Mouse (Mus musculus): ENCODE results near the gene Atp6ap1.
A peak's percentile ranks its signal among the peaks of the same experiment; 100 is the strongest.

Gene Atp6ap1

DNA sequence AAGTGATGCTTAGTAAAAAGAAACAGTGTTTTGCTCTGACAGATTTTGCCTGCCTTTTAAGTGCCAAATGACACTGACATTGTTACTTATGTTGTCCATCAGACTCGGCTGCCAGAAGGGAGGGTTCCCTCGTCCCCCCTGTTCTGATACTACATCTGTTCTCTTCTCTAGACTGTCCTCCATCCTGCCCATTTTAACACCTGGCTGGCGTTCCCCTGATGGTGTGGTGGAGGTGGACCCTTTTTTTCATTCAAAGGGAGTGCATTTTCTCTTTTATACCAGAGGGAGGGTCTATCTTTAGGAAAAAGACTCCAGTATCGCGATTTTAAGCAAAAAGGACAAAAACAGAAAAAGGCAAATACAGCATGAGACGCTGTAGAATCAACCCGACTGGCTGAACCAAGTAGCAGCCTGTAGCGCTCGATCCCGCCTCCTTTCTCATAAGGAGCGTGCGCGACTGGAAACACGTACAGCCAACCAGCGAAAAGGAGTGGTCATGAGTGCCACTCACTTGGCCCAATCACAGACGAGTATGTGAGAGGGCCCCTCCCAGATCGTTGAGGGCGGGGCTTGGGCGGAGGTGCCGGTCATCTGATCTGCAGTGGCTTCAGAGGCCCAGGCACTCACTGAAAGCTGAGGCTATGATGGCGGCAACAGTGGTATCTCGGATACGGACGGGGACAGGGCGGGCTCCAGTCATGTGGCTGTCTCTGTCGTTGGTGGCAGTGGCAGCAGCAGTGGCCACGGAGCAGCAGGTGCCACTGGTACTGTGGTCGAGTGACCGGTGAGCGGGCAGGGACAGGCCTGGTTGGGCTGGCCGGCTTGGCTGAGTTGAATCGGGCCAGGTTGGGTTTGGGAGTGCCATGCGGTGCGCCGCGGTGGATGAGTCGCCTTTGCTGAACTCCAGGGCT lies at the start of gene Atp6ap1:
Atp6ap1 (plus strand) TSS at position 560 of the 911 bp plus-strand sequence.
- peak; percentile 92 for DNase-seq (ENCODE audit: low spot score)

DNA sequence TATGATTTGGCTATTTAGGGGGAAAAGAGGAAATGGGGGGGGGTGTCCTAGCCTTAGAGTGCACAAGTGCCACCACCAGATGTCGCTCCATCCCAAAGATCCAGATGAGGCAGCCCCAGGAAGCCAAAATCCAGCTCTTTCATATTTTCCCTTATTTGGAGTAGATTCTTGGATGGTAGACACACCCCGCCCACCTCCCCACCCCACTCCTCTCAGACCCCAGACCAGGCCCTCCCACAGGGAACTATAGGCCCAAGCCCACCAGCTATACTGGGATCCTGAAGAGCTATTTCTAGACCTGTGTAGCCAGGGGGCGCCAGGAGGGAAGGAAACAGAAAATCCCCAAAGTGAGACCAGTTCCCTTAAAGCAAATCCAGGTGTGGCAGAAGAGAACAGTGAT lies 48.2 kb upstream of the Atp6ap1 start:
- DNase-seq (ENCODE audit: low spot score): no peak

DNA sequence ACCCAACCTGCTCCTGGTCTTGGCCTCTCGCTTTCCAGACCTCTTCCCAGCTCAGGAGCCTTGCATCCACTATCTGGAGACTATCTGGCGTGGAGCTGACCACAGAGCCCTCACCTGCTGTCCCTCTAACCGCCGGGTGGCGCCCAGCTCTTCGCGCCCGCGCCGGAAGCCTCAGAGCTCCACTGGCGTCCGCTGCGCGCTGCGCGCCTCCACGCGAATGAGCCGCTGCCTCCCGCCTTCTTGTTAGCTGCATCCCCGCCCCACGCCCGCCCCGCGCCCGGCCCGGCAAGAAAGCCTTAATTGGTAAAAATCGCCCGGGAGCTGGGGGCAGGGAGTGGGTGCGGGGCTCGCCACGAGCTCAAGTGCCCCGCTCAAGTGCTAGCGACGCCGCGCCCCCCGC lies 47.3 kb upstream of the Atp6ap1 start, which contains the start of gene Flna:
Flna (minus strand) TSS at position 206 of the 400 bp plus-strand sequence.
- no peak for DNase-seq (ENCODE audit: low spot score)

DNA sequence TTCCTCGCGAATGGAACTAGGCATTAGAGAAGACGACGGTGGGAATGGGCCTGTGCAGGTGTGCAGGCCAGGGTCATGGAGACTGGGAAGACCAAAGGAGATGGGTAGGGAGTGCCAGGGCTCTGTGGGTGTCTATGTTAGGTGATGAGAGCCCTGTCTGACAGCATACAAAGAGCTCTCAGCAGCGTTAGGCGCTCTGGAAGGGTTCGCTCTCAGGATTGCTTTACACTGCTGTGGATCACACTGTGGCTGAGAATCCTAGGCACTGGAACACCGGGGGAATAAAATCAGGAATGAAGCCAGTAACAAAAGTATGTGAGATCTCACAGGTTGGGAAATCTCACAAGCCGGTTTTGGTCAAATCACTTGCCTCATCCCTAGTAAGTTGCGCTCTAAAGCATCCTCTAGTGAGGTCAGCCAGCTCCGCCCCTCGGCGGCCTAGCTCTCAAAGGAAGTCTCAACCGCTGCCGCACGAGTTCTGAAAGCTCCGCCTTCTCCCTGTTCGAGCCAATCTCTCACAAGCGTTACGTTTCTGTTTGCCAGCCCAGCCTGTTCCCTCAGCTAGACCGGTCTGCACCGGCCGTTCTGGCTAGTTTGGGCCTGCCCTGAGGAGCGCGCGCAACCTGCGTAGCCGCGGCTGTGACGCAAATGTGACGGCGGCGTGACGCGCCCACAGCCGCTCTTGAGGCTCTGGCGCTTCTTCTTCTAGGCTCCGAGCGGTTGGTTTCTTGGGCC lies 42.6 kb upstream of the Atp6ap1 start, which contains the start of gene Emd:
Emd (plus strand) TSS at position 535 of the 735 bp plus-strand sequence.
- DNase-seq (ENCODE audit: low spot score): peak; percentile 81

DNA sequence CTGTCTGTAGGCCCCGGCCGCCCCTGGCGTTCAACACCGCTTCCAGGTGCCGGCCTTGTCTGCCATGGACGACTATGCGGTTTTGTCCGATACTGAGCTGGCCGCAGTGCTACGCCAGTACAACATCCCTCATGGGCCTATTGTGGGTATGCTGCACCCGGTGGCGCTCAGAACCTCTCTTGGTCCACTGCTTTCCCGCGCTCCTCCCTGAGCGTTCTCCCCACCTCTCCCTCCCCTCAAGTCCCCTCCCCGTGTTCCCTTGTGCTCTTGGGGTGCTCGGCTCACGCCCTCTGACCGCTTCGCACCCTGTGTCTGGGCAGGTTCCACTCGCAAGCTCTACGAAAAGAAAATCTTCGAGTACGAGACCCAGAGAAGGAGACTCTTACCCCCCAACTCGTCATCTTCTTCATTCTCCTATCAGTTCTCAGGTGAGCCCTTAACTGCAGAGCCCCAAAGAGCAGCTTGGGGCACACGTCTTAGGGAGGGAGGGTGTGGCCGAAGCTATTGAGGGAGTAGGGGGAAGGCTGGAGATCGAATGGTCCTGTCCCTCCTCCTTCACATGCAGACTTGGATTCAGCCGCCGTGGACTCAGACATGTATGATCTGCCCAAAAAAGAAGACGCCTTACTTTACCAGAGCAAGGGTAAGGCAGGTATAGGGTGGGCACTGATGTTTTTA lies 41.9 kb upstream of the Atp6ap1 start:
- no peak for DNase-seq (ENCODE audit: low spot score)

DNA sequence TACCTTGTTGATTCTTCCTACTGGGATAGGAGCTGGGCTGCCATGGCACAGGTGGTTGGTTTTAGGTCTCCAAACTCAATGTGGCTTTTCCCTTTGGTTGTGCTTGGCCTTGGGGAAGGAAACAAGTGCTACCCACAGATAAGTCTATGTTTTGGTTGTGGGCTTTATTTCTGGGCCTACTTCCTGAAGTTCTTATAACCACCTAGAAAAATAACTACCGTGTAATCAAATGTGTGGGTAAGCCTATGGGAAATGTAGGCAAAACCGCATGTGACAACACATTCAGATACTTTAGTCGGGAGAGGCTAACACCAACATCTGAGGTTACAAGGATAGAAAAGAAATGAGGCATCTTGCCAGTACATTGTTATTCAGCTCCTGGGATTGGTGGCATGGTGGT lies 39.2 kb upstream of the Atp6ap1 start:
- no peak for DNase-seq (ENCODE audit: low spot score)

DNA sequence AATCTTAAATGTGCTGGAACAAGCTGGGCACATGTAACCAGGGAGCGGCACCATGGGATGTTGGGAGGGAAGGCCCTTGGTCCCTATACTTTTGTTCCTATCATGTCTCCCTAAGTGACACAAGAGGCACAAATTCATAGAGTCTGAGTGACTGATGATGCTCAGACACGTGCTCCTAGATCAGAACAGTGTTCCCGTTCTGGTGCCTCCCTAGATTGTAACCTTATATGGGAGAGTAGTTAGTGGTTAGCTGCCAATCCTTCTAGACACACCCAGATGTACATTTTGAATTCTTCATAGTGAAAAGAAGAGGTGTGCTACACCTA lies 27.2 kb upstream of the Atp6ap1 start:
- DNase-seq (ENCODE audit: low spot score): no peak

DNA sequence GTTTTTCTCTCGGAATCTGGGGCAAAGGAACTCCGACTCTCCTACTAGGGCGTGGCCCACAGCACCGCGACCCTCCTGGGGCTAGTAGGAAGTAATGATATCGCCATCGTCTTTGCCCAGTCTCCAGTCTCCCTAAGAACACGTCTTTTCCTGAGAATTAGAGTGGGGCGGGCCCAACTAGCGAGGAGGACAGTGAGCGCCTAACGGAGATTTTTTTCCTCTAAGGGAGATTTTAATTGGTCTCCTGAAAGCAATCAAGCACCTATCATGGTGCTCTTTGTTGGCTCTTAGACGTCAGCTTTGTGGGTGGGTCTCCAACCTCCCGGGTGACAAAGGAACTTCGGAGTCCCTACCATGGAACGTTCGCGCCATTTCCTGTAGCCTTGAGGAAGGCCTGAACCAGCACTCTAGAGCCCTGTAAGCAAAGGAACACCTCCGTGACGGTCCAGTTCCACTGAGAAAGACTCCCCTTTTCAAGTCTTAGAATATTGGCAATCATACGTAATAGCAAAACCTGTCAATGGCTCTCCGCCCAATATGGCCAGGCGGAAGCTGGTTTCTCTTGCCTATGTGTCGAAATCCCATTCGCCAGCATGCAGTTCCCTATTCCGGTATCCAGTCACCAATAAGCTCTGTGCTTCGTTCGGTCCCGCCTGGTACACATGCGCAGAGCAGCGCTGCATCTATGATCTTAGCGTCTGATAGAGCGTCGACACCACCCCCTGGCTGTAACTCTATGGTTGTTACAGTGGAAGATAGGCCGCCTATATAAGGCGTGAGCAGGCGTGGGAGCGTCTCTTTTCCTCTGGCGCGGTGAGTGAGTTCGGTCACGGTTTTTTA lies 26.6 kb upstream of the Atp6ap1 start, which contains the start of gene Rpl10:
Rpl10 (plus strand) TSS at position 751 of the 840 bp plus-strand sequence.
- DNase-seq (ENCODE audit: low spot score): peak; percentile 93

DNA sequence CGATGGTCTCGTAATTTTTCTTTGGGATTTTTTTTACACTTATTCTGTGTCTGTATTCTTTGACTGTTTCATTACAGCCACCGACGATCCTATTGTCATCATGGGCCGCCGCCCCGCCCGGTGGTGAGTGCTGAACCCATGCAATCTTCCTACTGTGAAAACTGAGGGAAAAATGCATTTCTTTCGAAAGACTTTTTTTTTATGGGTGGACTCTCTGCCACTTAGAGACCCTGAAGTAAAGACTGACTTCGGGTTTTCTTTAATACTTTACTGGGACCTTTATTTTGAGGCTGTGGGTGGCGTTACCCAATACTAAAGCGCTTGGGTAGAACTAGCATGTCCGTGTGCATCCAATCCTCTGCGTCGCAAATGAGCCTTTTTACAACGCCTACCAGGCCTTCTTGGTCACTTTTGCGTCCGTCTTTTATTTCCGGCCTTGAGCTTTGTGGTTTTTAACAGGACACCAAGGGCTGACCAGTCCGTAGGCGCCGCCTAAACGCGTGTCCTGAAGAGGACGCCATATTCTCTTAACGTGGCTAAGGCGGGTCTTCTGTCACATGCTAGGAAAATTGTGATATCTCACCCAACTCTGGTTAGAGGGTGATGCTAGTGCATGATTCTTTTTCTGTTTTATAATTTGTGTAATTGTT lies 25.9 kb upstream of the Atp6ap1 start:
- no peak for DNase-seq (ENCODE audit: low spot score)

DNA sequence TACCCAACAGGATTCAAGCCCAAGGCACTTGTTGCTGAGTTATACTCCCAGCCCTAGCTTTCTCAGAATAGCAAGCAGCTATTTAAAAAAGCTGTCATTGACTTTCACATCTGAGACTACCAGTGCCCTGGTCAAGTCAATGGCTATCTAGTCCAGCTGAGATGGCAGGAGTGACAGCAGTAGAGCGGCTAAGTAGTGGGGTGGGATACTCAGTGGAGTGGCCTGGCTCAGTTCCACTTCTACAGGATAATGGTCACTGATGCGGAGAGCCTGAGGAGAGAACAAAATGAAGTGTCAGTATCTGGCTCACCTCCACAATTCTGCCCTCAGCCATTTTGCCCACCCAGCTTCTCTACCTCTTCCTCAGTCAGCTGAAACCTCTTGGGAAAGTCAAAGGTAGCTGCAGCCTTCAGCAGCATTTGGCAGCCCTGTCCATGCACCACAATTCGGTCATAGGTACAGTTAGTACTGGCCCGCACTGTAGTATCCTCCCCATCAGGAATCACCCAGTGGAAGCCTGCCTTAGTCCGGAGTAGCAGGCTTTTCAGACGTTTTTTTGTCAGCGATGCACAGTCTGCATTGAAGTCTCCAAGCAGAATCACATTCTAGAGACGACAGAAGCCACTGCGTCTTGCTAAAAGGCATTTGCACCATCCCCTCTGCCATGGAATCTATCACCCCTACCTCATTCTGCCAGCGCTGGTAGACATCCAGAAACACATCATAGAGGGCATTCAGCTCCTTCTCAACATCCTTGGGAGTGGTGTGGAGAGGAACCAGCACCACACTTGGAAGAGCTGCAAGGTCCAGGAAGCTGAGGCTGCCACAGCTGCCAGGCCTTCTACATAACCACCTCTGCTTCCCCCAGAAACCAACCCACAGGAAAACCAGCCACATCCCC lies 23.2 kb upstream of the Atp6ap1 start:
- DNase-seq (ENCODE audit: low spot score): no peak

DNA sequence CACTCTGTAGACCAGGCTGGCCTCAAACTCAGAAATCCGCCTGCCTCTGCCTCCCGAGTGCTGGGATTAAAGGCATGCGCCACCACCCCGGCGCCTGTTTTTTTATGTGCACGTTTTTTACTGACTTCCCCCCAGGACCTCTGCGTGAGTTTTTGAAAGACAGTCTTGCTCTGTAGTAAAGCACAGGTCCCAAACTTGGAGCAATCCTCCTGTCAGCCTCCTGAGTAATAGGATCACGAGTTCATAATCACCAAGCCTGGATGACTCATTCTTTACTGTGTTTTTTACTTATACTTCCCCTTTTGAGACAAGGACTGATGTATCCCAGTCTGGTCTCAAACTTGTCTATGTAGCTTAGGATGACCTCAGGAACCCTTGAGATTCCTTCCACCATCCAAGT lies 19.0 kb upstream of the Atp6ap1 start:
- no peak for DNase-seq (ENCODE audit: low spot score)

DNA sequence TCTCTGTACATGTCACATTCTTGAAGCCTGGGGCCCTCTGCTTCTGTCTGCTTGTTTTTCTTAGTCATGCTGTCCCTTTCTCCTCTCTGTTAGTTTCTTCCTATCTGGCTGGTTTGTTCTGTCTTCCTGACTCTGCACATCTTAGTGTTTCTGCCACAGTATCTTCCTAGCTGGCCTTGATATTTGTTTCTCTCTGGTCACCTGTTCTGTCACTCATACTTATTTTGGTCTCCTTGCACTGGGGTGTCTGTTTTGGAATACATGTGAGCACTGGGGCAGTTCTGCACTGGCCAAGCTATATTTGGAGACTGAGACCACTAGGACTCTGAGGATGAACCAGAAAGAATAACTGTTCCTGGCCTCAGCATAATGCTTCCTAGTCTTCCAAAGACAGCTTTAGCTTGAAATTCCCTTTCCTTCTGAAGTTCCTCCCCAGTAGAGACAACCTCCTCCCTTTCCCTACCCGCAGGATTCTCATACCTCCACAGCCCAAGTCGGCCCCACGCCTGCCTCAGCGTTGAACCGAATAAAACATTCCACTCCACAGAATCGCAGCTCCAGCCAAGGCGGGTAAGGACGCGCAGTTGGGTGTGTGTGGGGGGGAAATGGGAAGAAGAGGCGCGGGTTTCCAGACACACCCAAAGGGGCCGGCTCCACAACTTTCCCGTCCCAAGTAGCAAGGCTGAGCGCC lies 15.7 kb upstream of the Atp6ap1 start:
- DNase-seq (ENCODE audit: low spot score): no peak

DNA sequence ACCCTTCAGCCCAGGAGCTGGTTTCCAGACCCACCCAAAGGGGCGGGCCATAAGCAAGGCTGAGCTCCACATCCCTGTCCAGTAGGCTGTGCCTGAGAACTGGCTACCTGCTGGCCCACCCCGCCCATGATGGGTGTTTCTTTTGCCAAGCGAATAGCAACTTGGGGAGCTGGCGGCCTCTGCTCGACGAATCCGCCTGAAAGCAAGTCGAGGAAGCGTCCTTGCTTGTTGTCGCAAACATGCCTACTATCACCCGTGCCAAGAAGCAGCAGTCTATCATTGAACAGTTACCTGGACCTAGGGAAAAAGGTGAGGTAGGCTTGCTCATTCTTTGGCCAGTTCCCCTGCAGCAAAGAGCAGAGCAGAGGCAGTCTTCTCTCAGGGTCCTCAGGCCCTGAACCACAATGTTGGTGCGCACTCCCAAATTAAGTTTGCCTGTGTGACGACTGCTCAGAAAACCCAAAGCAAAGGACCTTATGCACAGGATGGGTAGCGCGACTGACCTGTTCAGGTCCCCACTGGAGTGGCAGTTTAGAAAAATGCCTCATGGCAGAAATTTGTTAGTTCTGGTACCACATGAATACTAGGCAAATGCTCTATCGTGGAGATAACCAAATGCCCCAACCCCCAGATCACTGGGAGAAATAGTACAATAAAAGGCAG lies 15.0 kb upstream of the Atp6ap1 start, which contains the start of the genes Taz and Dnase1l1:
Taz (plus strand) TSS at position 181 of the 663 bp plus-strand sequence.
Dnase1l1 (minus strand) TSS at position 606 of the 663 bp plus-strand sequence.
- DNase-seq (ENCODE audit: low spot score): no peak

DNA sequence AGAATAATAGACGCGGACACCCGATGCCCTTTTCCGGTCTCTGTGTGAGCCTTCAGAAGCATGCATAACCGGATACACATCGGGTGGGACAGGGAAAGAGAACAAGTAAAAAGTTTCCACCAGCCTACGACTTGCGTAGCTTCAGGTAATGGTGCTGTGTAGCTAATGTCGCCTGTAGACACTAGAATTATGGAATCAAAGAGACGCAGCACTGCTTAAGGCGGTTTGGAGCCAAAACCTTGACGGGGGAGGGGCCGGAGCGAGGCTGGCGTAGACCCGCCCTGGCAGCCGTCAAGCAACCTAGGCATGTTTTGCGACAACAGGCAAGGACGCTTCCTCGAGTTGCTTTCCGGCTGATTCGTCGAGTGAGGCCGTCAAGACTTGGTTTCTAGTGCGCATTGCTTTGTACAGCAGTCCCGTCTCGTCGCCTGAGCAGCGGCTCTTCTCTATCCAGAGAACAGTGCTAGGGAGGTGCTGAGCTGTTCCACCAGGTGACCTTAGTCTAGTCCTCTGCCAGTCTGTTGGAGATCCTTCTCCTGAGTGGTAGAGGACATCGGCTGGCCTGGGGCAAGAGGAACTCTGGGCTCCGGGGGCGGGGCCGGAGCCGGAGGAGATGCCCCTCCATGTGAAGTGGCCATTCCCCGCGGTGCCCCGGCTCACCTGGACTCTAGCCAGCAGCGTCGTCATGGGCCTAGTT lies 14.4 kb upstream of the Atp6ap1 start:
- peak; percentile 70 for DNase-seq (ENCODE audit: low spot score)

DNA sequence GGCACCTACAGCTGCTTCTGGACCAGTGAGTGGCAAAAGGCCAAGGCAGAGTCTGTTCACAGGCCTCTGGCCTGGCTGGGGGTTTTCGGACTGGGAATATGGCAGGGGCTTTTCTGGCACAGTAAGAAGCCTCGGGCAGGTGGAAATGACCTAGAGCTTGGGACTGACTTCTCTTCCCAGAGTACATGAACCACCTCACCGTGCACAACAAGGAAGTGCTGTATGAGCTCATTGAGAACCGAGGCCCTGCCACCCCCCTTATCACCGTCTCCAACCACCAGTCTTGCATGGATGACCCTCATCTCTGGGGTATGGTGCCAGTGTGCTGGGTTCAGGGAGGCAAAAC lies 13.8 kb upstream of the Atp6ap1 start:
- no peak for DNase-seq (ENCODE audit: low spot score)

DNA sequence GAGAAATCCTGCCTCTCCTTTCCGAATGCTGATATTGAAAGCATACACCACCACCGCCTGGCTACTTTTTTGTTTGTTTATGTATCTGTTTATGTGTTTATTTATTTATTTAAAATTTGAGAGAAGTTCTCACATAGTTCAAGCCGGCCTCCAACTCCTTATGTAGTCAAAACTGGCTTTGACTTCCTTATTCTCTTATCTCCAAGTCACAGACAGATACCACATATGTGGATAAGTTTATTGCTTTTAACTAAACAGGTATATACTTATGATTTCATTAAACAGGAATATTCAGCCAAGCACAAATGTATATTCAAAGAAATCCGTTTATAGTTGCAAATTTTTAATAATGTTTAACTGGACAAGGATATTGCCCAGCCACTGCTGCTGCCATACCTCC lies 3.5 kb upstream of the Atp6ap1 start:
- DNase-seq (ENCODE audit: low spot score): no peak

DNA sequence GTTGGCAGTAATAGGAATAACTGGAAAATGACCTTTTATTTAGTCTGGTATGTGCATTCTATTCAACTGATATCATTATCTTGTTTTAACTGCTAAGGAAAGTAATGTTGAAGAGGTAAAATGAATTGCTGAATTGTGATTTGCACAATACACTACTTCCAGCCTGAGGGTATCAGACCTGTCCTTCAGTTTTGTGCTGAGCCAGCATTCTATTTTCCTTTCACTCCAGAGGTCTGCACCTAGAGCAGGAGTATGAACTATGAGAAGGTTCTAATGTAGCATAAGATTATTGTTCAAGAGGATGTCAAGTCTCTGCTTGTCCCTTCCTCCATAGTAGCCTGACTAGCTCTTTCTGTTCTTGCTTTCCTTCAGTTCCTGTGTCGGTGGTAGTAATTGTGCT lies 1.5 kb downstream of the Atp6ap1 start:
- no peak for DNase-seq (ENCODE audit: low spot score)

DNA sequence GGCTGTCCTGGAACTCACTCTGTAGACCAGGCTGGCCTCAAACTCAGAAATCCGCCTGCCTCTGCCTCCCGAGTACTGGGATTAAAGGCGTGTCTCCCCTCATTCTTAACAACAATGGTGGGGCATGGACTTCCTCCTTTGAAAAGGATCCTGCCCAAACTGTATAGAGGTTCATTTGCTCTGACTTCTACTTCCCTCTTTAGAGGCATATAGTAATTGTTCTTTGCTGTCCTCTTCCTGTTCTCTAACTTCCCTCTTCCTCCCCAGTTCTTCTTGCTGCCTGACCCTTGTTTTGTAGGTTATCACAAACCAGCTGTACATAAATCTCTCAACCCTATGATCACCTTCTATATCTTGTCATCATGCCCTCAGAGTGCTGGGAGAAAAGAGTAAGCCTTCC lies 2.8 kb downstream of the Atp6ap1 start:
- no peak for DNase-seq (ENCODE audit: low spot score)

Data from left cerebral cortex, adult 11 months (tissue).